Mouse (Mus musculus) stomach, postnatal 0 days (tissue): ENCODE measurements around the gene Asrgl1. TPM values are rescaled to one million over a fixed set of nuclear protein-coding genes. Genes with fewer than 3 reads are reported as not detected.
A peak's percentile ranks its signal among the peaks of the same experiment; 100 is the strongest.

ENCODE experiments used
- ATAC-seq: fragments of 200-750 bp; cut with Nextera tagmentation; 2 replicates; pipeline ENCODE4 v1.8.0; 2017; ENCODE audit not compliant: low FRiP score, low TSS enrichment
- DNase-seq: peaks from one replicate; pipeline ENCODE4 v3.0.0-alpha.2; 2016; ENCODE audit warnings: low spot score
- H3K27ac ChIP-seq: fragments of 300-500 bp; sonication (generic); replicated peaks from 2 replicates; pipeline ENCODE4 v1.5.1; 2014; ENCODE audit warnings: mild to moderate bottlenecking, control low read depth
- H3K27me3 ChIP-seq: fragments of 300-500 bp; sonication (generic); 2 replicates; pipeline ENCODE4 v1.6.1; 2014; ENCODE audit warnings: low read length; ENCODE audit not compliant: control insufficient read depth, insufficient read depth
- H3K36me3 ChIP-seq: fragments of 300-500 bp; sonication (generic); 2 replicates; pipeline ENCODE4 v1.6.1; 2014; ENCODE audit warnings: low read length, mixed read lengths; ENCODE audit not compliant: control insufficient read depth, insufficient read depth
- H3K4me1 ChIP-seq: fragments of 300-500 bp; sonication (generic); replicated peaks from 2 replicates; pipeline ENCODE4 v1.6.1; 2014; ENCODE audit warnings: antibody characterized with exemption; ENCODE audit not compliant: control insufficient read depth, insufficient read depth
- H3K4me2 ChIP-seq: fragments of 300-500 bp; sonication (generic); replicated peaks from 2 replicates; pipeline ENCODE4 v1.6.1; 2014; ENCODE audit warnings: low read depth, mild to moderate bottlenecking, control low read depth, moderate library complexity
- H3K4me3 ChIP-seq: fragments of 300-500 bp; sonication (generic); 2 replicates; pipeline ENCODE4 v1.5.1; 2014; ENCODE audit warnings: low read depth, low read length, control low read depth
- H3K9ac ChIP-seq: fragments of 300-500 bp; sonication (generic); 2 replicates; pipeline ENCODE4 v1.6.1; 2014; ENCODE audit warnings: mild to moderate bottlenecking, low read length, control low read depth, mixed read lengths
- H3K9me3 ChIP-seq: fragments of 300-500 bp; sonication (generic); 2 replicates; pipeline ENCODE4 v1.6.1; 2016; ENCODE audit warnings: low read length; ENCODE audit not compliant: control insufficient read depth
- CTCF ChIP-seq: IDR thresholded peaks from 2 replicates; pipeline ENCODE4 v1.5.1; 2016; ENCODE audit warnings: antibody characterized with exemption, low read depth, mild to moderate bottlenecking, moderate library complexity
- EP300 ChIP-seq: optimal IDR thresholded peaks from 2 replicates; pipeline ENCODE3; 2016; ENCODE audit warnings: antibody characterized with exemption
- WGBS: fragments of 180-500 bp; shearing (Covaris S2); extraction: QIAGEN DNeasy Blood & Tissue Kit; methylation state at CpG from one replicate; pipeline ENCODE4 v1.1.7; 2014; 5-methylcytosine and 5-hydroxymethylcytosine counted together
- polyA plus RNA-seq: library from polyadenylated mRNA; unstranded; fragments of >200 nt; fragmentation: Nextera tagmentation; extraction: Ambion mirVana; gene quantifications from 2 replicates; pipeline ENCODE4 v1.2.1, GENCODE M21; 2015

Gene Asrgl1
- polyA plus RNA-seq, 1 experiment from 2014 or later = 7.5 TPM

GRCm38 (mm10) chr19:9072157-9072530 lies 63.3 kb downstream of the Asrgl1 start:
- peaks cover 24% of the 10 kb centered on the region for H3K4me1 ChIP-seq
- H3K9me3 ChIP-seq = no peaks in the 10 kb centered on the region
- H3K4me2 ChIP-seq = no peak overlapping the region
- H3K27me3 ChIP-seq = no peaks in the 10 kb centered on the region
- H3K9ac ChIP-seq = no peak overlapping the region
- H3K27ac ChIP-seq = peak overlapping the region; percentile 86
- 54% methylated on average over 2 of the region's 2 CpGs for WGBS
- no peaks in the 10 kb centered on the region for H3K36me3 ChIP-seq
- ATAC-seq (no peak), DNase-seq (no peak)
- no peak for TF ChIP-seq CTCF
- TF ChIP-seq EP300 = no peak
- H3K4me3 ChIP-seq = no peak overlapping the region

- Histone ChIP-seq H3K4me2 (no peak overlapping the region; the same call in 1 of the 2 replicates), H3K27me3 (no peaks in the 10 kb centered on the region), H3K9ac (0 out of 2 replicates have a peak overlapping the region, but pooled peaks have one; percentile 18), H3K4me3 (no peak overlapping the region), H3K36me3 (no peaks in the 10 kb centered on the region), H3K27ac (peak overlapping the region; percentile 86), H3K9me3 (no peaks in the 10 kb centered on the region), H3K4me1 (peaks cover 24% of the 10 kb centered on the region)
- WGBS = 44% methylated on average over 7 of the region's 7 CpGs
- TF ChIP-seq EP300 = no peak
- TF ChIP-seq CTCF = no peak
- DNase-seq (peak; percentile 63), ATAC-seq (peak; percentile 53; the same call in 1 of the 2 replicates)
Measured at GRCm38 (mm10) chr19:9071456-9072156, 63.8 kb downstream of the Asrgl1 start.

- 31% methylated on average over 2 of the region's 2 CpGs for WGBS
- Histone ChIP-seq H3K27ac (peak overlapping the region; percentile 86), H3K4me2 (no peak overlapping the region), H3K4me1 (peaks cover 24% of the 10 kb centered on the region), H3K4me3 (no peak overlapping the region), H3K9ac (no peak overlapping the region), H3K9me3 (no peaks in the 10 kb centered on the region), H3K27me3 (no peaks in the 10 kb centered on the region), H3K36me3 (no peaks in the 10 kb centered on the region)
- TF ChIP-seq EP300 = no peak
- no peak for DNase-seq
- ATAC-seq = peak; percentile 32; the same call in 1 of the 2 replicates
Measured at GRCm38 (mm10) chr19:9070316-9070715, 65.1 kb downstream of the Asrgl1 start.

- TF ChIP-seq EP300 (no peak), CTCF (no peak)
- DNase-seq = peak; percentile 30
- 23% methylated on average over 8 of the region's 8 CpGs for WGBS
- peak overlapping the region; percentile 86 for H3K27ac ChIP-seq
- no peaks in the 10 kb centered on the region for H3K27me3 ChIP-seq
- ATAC-seq = no peak
- no peak overlapping the region for H3K9ac ChIP-seq
- peaks cover 24% of the 10 kb centered on the region for H3K4me1 ChIP-seq
- H3K36me3 ChIP-seq = no peaks in the 10 kb centered on the region
- no peak overlapping the region for H3K4me2 ChIP-seq
- no peak overlapping the region for H3K4me3 ChIP-seq
- no peaks in the 10 kb centered on the region for H3K9me3 ChIP-seq
Measured at GRCm38 (mm10) chr19:9069687-9070307, 65.6 kb downstream of the Asrgl1 start.

- Histone ChIP-seq H3K27me3 (no peaks in the 10 kb centered on the region), H3K9me3 (no peaks in the 10 kb centered on the region), H3K9ac (no peak overlapping the region), H3K4me2 (no peak overlapping the region), H3K27ac (peak overlapping the region; percentile 37), H3K36me3 (no peaks in the 10 kb centered on the region), H3K4me3 (no peak overlapping the region), H3K4me1 (peaks cover 19% of the 10 kb centered on the region)
- ATAC-seq = no peak
- WGBS = 73% methylated on average over 5 of the region's 5 CpGs
- no peak for TF ChIP-seq EP300
- no peak for TF ChIP-seq CTCF
- no peak for DNase-seq
Measured at GRCm38 (mm10) chr19:9067292-9067691, 68.1 kb downstream of the Asrgl1 start.
